Mouse (Mus musculus): Measurements from ENCODE around the gene St6galnac6. TPM values are rescaled to one million over a fixed set of nuclear protein-coding genes. Genes with fewer than 3 reads are reported as not detected.

The St6galnac6 gene
- total RNA-seq, 2 experiments from 2014 or later: 99.1 to 104 TPM

DNA sequence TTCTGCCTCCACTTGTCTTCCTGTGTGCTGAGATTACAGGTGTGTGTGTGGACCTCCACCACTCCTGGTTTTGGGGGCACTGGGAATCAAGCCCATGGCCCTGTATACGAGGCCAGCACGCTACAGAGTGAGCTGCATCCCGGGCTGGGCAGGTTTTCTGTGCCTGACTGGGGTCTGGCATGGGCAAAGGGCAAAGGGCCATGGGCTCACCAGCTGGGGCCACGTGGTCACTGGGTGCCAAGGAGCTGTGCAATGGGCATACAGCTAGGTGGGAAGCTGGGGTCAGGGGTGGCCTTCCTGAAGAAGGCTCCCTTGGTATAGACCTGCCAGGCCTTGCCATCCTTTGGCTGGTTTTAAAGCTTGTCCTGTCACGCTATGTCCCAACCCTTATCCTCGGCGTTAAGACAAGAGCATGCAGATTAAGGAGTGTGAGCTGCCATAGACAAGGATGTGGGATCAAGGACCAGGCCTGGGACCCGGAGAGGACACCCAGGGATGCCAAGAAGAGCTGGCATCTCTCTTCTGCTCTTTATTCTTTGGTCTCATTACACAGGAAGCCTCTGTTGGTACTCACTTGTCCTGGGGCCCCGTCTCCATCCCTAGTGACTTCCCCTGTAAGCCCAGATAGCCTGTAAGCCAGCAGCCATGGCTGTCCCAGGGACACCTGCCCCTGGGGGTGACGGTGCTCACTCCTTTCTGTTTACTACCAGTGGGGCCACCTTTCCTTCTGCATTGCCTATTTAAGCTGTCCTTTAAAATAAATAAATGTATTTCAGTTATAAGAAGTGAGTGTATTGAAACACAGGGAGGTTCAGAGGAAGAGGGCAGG is 35.0 kb downstream of the St6galnac6 start:
- no peak for DNase-seq (ENCODE audit: low spot score in 2 of 2)

DNA sequence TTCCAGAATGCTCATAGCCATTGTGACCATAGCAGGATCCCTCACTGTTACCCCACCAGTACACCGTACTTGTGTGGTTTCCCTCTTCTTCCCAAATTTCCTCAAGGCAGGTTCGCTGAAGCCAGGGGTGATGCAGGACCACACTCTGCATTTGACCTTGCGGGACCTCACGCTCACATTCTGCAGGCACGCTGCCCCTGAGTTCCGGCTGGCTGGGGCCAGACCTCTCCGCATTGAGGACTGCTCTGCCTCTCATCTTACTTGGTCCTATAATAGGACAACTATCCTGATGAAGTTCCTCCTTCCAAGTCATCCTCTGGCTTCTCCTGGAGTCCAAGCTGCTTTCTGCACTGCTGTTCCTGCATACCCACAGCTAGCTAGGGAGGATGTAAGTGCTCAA is 37.1 kb downstream of the St6galnac6 start:
- no peak for DNase-seq (ENCODE audit: low spot score in 2 of 2)

DNA sequence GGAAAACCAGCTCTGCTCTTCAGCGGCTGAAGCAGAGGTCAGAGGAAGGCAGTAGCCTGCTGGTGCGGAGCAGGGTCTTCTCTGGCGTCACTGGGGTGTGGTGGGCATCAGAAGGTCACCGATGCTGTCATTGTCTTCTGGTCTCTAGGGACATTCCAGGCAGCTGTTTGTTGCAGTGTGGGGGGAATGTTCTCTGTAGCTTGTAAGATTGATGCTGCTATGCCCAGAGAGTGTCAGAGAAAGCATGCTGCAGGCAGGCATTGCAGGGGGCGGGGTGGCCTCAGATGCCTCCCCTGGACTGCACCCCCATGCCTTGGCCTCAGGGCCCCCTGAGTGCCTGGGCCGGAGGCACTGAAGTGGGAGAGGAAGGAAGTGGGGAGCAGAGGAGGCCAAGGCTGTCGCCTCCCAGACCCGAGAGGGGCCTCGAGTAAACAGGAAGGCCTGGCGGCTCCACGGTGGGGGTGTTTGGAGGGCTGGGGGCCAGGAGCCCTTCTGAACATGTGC is 38.3 kb downstream of the St6galnac6 start:
- peak in 1 of 2 experiments; percentile 32 for DNase-seq (ENCODE audit: low spot score in 2 of 2)

DNA sequence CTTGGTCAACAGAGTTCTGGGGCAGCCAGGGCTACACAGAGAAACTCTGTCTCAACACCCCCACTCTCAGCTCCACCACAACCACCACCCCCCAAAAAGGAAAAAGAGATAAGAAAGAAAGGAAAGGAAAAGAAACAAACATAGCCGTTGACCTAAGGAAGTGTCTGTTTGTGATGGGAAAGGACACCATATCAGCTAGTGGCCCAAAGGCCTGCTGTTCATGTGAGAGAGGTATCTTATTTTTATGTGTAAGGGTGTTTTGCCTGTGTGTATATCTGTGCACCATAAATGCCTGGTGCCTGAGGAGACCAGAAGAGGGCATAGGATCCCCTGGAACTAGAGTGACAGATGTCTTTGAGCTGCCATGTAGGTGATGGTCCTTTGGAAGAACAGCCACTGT is 40.1 kb downstream of the St6galnac6 start:
- no peak for DNase-seq (ENCODE audit: low spot score in 2 of 2)

DNA sequence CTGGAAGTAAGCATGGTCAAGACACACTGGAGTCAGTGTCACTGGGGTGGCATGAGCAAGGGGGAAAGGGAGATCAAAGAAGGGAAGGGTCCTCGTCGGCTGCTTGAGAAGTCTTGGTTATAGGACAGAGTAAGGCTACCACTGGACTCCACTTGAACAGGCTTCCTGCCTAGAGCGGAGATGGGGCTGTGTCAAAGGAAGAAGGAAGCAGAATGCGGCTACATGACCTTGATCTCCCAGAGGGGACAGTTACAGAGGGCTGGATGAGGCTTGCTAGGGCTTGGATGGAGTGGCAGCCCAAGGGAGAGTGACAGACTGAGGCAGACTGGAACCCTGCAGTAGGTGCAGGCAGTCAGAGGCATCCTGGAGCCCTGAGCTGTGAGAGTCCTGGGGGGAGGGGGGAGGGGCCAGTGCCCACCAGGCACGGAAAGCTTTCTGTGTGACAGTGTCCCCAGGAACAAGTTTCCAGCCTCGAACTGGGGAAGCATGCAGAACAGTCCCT is 41.1 kb downstream of the St6galnac6 start:
- no peak for DNase-seq (ENCODE audit: low spot score in 2 of 2)

DNA sequence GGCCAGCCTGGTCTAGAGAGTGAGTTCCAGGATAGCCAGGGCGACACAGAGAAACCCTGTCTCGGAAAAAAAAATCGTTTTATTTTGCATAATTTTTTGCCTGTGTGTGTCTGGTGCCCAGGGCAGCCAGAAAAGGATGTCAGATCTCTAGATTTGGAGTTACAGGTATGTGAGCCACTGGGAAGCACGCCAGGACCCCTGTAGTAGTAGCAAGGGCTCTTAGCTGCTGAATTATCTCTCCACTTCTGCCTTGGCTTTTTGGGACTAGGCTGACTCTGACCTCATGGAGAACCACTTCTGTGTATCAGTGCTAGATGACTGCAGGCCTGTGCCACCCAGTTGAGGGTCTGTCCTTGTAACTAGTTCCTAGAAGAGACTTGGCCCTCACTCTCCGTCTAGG is 42.3 kb downstream of the St6galnac6 start:
- DNase-seq (ENCODE audit: low spot score in 2 of 2): no peak

DNA sequence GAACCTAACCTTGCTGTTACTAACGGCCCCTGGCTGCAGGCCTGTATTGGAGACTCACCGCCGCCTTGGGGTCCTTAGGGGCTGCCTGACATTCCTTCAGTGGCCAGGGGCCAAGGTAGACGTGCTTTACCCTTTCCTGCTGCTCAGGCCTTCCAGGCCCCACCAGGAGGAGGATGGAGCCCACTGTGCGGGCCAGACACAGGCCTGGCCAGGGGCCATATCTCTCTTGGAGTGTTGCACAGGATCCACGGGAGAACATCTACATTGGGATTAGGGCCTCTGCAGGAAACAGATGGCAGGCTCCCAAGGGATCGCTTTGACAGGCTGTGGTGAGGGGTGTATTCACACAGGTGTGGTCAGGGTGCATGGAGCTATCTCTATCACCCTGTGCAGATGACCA is 43.3 kb downstream of the St6galnac6 start:
- DNase-seq (ENCODE audit: low spot score in 2 of 2): no peak

DNA sequence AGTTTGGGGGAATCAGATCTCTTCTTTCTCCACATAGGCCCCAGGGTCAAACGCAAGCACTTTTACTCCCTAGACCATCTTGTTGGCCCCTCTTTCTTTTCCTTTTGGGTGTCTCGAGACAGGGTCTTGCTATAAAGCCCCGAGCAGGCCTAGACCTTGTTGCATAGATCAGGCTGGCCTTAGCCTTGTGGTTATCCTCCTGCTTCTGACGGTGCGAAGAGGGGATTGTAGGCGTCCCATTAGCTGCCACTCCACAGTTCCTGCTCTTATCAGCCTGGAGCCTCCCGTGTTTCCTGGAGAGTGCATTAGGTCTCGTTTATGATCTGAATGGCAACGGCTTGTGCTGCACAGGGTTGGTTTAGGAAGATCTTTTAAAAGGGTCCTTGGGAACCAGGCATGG is 44.6 kb downstream of the St6galnac6 start:
- no peak for DNase-seq (ENCODE audit: low spot score in 2 of 2)

DNA sequence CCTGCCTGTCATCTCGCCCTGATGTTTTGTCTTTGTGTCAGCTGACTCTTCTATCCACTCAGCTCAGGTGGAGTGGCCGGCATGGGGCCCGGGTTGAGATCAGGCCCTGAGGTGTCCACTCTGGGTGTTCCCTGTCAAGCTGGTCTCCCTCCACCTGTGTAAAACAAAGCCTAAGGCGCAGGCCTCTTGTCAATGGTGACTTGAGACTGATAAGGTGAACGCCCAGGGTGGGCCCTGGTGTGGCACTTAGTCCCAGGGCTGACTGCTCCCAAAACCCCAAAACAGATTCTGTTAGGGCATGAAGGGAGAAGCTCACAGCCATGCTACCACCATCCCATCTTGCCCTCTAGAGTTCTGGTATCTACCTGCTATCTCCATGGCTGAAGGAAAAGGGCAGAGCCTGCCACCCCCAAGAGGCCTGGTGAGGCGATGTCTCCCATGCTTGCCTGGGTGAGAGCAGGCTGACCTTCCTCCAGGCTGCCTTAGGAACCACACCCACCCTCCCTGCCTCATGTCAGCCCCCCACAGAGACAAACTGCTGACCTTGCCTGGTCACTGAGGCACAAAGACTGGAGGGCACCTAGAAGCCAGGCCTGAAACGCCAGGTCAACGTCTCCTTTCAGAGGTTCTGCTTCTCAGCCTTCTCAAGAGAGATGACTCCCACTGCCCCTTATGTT is 45.4 kb downstream of the St6galnac6 start:
- no peak for DNase-seq (ENCODE audit: low spot score in 2 of 2)

DNA sequence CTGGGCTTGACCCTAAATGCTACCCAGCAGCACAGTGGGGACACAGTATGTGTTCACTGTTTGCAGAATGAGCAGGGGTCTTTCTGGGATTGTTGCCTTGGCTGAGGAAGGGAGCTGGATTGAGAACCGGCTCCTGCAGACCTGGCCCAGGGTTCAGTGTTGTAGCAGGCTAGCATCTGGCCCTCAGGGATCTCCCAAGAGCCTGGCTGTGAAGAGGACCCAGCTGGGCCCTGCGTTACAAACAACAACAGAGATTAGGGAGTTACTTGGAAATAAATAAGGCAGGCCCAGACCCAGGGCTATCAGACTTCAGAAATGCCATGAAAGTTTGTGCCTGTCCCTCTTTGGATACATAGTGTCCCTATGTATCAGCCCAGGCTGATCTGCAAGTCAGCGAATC is 46.1 kb downstream of the St6galnac6 start:
- DNase-seq (ENCODE audit: low spot score in 2 of 2): no peak

DNA sequence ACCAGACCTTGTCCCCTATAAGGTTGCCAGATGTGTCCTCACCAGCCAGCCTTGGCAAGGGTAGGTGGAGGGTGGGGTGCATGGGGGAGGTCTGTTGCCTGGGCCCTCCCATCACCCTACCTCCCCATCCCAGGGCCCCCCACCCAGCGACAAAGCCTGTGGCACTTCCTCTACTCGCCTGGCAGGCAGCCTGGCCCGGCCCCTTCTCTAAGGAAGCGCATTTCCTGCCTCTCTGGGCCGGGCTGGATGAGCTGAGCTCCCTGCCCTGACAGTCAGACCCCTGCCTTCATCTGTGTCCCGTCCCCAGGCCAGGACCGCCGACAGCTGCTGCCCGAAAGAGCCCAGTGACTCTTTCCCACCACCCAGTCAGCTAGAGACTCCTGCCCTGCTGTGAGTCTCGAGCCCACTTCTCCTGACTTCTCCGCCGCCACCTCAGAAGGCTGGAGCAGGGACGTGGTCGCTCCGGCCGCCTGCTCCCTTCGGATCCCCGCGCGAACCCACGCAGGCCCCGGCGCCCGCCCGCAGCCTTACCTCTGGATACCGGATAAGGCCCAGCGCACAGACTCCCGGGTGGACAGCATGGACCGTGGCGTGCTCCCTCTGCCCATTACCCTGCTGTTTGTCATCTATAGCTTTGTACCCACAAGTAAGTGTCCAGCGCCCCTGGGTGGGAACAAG is 47.0 kb downstream of the St6galnac6 start, which contains the start of gene Eng:
Gene Eng, plus strand, starts transcription at position 217 of the 678 bp plus-strand sequence.
- DNase-seq (ENCODE audit: low spot score in 2 of 2): peak in 1 of 2 experiments; percentile 42

DNA sequence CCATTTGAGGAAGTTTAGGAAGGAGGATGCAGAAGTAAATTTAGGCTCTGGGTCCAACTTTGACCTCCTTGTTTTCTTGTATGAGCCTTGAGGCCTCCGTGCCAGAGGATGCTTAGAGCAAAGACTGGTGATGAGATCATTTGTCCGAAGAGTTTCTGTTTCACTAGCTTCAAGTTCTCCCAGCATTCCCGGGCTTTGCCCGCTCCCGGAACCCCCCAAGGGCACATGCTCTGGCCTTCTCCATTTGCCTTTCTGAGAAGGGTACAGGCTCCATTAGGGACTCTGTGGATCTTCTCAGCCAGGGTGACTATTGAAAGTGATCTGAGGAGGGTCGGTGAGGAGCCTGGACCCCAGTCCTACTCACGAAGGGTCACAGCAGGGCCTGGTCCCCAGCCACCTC is 47.9 kb downstream of the St6galnac6 start:
- no peak for DNase-seq (ENCODE audit: low spot score in 2 of 2)

DNA sequence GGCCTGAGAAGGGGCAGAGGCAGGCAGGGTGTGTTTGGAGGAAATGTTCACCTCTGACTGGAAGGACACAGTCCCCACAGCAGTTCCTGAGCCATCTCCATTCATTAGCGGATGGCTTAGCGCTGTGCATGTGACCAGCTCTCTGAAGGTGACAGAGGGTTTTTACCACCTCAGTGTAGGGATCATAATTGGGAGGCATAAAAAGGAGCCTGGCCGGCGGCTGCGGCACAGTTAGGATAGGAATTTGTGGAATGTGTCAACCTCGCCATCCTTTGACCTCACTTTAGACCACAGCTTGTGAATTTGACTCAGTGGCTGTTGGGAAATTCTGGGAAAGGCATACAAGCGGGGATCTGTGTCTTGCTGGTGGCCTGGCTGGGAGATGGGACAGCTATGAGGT is 54.3 kb downstream of the St6galnac6 start:
- no peak for DNase-seq (ENCODE audit: low spot score in 2 of 2)

DNA sequence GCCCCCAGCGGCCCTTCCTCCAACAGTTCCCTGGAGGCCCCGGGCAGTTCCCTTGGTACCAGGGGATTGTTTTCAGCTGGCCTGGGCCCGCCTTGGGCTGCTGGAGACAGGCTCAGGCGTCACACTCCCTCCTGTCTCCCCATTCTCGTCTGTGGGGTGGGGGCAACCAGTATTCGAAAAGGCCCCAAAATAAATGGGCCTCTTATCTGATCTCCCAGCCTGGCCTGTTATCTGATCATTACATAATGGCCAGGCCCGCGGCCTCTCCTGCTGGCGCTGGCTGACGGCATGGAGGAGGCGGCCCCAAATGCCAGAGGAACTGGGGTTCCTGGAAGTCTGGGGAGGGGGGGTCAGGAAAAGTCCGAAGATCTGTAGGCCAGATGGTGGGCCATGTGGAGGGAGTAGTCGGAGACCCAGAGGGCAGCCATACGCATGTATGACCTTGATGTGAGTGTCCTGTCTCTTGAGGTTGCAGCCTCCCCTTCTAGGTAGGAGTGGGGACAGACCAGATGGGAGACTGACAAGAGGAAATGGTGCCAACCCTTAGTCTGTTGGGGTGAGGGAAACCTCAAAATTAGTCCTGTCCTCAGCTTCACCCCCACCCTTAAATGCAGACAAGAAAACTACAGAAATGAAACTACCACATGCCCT is 55.4 kb downstream of the St6galnac6 start:
- DNase-seq (ENCODE audit: low spot score in 2 of 2): no peak

DNA sequence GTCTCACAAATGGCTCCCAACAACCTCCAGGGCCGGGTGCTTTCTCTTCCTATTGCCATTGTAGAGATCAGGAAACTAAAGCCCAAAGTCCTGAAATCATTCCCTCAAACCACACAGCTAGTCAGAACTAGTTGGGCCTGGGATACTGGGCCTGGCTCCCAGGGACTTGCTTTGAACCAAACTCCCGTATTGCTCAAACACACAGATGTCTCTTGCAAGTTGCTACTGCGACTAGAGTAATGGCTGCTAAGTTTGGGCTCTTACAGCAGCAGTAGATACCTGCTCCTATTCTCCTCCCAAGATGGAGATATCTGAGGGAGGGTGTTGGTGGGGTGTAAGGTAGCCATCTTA is 55.9 kb downstream of the St6galnac6 start:
- no peak for DNase-seq (ENCODE audit: low spot score in 2 of 2)

DNA sequence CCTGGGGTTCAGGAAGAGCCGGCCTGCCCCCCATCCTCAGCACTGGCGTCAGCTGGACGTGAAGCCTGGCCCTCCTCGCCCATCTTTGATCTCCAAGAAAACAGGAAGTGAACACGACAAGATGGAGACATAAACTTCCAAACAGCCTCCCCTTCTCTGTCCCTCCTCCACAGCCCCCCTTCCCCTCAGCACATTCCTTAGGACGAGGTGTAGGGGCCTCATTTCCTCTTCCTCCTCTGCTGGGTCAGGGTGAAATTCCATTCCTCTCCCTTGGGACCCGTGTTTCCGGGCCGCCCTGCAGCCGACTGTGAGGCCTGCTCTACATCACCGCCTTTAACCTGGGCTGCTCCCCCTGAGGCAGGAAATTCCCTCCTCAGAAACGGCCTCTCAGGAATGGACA is 56.3 kb downstream of the St6galnac6 start:
- no peak for DNase-seq (ENCODE audit: low spot score in 2 of 2)

DNA sequence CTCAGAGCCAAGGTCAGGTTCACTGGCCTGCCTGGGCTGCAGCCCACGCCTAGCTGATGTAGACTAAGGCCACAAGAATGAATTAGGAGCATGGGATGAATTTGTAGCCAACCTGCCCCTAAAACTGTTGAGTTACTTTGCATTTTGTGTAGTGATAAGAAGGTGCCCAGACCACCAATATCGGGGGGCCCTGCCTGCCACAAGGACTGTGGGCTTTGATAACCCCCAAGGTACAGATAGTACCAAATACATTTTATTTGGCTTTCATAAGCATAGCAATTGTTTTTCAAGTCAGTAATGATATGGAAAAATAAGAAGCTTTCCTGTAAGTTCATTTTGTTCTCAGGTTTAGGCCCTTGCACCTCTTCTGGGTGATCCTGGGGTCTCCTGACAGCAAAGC is 59.4 kb downstream of the St6galnac6 start:
- no peak for DNase-seq (ENCODE audit: low spot score in 2 of 2)

DNA sequence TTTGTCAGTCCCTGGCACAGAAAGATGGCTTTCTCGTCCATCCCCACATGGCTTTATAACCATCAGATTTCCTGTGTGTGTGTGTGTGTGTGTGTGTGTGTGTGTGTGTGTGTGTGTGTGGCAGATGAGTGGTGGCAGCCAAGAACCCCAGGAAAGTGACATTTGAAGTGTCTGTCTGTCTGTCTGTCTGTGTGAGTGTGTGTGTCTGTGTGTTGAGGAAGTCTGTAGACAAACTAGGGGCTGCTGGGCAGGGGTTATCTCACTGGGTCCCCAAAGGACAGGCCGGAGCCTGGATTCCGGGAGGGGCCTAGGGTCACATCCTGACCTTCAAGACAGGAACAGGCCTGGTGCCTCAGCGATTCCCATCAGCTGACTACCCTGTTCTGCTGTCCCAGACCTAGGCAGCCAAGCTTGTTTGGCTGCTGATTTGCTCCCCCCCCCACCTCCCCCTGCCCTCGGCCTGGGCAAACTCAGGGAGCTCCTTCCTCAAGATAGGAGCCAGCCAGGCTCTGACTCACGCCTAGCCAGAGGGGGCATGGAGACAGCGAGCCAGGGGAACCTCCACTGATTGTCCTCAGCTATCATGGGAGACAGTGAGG is 62.1 kb downstream of the St6galnac6 start:
- DNase-seq (ENCODE audit: low spot score in 2 of 2): no peak

DNA sequence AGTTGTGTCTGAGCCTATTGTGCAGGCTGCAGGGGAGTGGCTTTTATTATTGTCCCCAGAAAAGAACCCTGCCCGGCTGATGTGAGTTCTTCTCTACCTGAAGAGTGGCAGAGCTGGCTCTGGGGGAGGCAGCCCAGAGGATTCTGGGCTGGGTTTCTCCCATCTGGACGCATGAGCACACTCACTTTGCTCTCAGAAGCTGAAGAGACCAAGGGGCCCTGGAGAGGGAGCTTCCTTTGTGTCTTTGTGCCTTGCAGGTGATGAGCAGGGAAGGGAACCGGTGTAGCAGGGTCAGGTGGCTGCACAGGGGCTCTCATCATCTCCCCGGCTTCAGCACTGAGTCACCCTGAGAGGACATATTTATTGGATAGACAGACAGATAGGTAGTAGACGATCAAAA is 62.8 kb downstream of the St6galnac6 start:
- no peak for DNase-seq (ENCODE audit: low spot score in 2 of 2)

DNA sequence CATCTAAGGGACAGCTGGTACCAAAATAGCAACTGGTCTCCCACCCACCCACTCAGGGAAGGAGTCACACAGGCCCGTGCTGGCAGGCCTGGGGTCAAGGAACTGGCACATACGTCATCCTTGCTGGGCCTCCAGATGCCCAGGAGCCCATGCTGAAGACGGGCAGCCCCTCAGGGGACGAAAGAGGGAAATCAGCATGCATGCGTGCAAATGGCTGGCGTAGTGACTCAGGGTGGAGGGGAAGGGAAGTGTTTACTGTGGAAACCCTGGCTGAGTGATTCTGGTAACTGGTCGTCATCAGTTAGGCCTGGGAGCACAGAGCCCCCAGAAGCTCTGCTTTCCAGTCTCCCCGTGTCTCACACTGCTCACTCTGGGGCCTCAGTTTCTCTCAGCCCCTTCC is 65.8 kb downstream of the St6galnac6 start:
- DNase-seq (ENCODE audit: low spot score in 2 of 2): no peak

DNA sequence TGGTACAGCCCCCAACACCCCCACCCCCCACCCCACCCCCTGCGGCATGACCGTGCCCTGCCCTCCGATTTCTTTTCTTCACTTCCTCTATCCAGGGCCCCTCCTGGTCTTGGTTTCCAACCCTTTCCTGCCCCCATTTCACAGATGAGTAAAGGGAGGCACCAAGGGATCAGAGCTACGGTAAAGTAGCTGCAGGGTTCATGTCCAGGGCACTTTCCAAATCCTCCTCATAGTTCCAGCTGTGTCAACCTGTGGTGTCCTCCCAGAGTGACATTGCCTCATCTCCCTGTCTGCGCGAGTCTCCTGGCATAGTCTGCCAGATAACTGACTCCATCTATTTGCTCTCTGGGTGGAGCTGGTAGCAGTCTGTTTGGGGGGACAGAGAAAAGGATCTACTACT is 66.3 kb downstream of the St6galnac6 start:
- no peak for DNase-seq (ENCODE audit: low spot score in 2 of 2)
